Mouse (Mus musculus) B cell, adult (primary cell): ENCODE data around the gene Prdm10. TPM values are rescaled to one million over a fixed set of nuclear protein-coding genes. Genes with fewer than 3 reads are reported as not detected.

Source experiments
- total RNA-seq: library from RNA; stranded (reverse); gene quantifications from 4 replicates; pipeline ENCODE4 v1.2.4, GENCODE M21; 2023; ENCODE audit not compliant: inconsistent age

The Prdm10 gene
- total RNA-seq, result 15.8 to 18.9 TPM (median 18.1 TPM) in 4 replicates

DNA sequence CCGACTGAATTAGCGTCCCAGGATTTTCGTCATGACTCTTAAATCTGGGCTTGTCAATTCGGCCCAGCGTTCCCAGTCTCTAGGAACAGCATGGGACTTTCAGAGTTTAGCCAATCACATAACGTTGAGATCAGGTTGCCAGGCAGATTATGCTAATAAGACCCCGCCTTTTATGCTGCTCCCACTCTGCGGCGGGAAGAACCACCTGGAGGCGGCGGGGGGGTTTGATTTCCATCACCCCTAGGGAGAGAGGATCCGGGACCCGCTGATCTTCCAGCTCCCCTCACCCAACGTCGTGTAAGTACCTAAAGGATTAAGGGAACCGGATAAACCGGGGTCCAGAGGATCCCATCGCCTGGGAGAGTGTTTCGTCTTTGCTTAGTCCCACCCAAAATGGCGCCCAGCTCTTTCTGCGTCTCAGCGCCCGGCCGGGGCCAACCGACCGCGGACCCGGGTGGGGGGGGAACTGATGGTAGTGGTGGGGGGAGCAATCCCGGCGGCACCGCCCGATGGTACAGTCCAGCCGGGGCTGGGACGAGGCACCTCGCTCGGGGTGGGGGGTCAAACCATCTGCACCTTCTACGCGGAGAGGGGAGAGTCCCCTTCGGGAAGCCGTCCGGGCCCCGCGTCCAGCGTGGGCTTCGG, at the start of gene Prdm10:
Gene Prdm10 (plus strand): TSS at position 173 of the 645 bp plus-strand sequence.

DNA sequence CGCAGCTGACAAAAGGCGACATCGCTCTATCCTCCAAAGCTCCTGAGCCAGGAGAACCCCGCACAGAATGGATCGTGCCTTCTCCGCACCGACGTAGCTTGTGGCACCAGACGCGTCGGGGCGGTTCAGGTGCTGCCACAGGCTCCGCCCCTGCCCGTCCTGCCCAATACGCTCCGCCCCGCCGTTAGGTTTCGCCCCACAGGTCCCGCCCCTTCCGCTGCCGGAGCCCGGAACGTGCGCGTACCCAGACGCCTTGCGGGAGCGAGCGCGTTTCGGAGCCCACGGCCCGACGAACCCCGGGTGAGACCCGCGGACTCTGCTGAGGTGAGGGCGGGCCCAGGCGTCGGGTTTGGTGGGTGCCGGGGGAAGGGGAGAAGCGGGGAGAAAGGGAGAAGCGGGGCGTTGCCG, 105.6 kb downstream of the Prdm10 start, which contains the start of gene Nfrkb:
Gene Nfrkb (plus strand): TSS at position 246 of the 408 bp plus-strand sequence.

Other genes with a start within 250 kb of the Prdm10 start
- 48.6 to 52.2 TPM (median 50.6 TPM) in 4 replicates for gene Zbtb44, start 249.9 kb upstream of the Prdm10 start, total RNA-seq
- 13.4 to 14.9 TPM (median 14.3 TPM) in 4 replicates for gene St14, start 148.7 kb upstream of the Prdm10 start, total RNA-seq
- gene Aplp2, start 68.7 kb upstream of the Prdm10 start, total RNA-seq, result 52.9 to 63.2 TPM (median 57.3 TPM) in 4 replicates
- gene Nfrkb, start 105.7 kb downstream of the Prdm10 start, total RNA-seq, result 80.3 to 90.1 TPM (median 85.0 TPM) in 4 replicates
- not detected in 4 replicates for gene Tmem45b, start 183.9 kb downstream of the Prdm10 start, total RNA-seq